Mouse (Mus musculus) hindbrain, embryonic 14.5 days (tissue): ENCODE measurements around the gene Gm6710. TPM values are rescaled to one million over a fixed set of nuclear protein-coding genes. Genes with fewer than 3 reads are reported as not detected.
"Not testable (repeated sequence)": the region's sequence is repeated elsewhere in the genome, so short reads cannot be mapped to it uniquely, and the experiment has no call there.

Experiments used
- ATAC-seq: fragments of 200-750 bp; cut with Nextera tagmentation; 2 replicates; pipeline ENCODE4 v1.8.0; 2017; ENCODE audit warnings: moderate number of reproducible peaks, mild to moderate bottlenecking, moderate TSS enrichment, moderate library complexity; ENCODE audit not compliant: low FRiP score
- DNase-seq: peaks from one replicate; pipeline ENCODE4 v3.0.0-alpha.2; 2015; ENCODE audit warnings: low spot score
- H3K27ac ChIP-seq: fragments of 300-500 bp; sonication (generic); 2 replicates; pipeline ENCODE4 v1.5.1; 2014; ENCODE audit warnings: mild to moderate bottlenecking, moderate library complexity
- H3K27me3 ChIP-seq: fragments of 300-500 bp; sonication (generic); 2 replicates; pipeline ENCODE4 v1.6.1; 2014; ENCODE audit warnings: mild to moderate bottlenecking, low read length, mixed read lengths; ENCODE audit not compliant: control insufficient read depth, insufficient read depth
- H3K36me3 ChIP-seq: fragments of 300-500 bp; sonication (generic); replicated peaks from 2 replicates; pipeline ENCODE4 v1.6.1; 2014; ENCODE audit not compliant: control insufficient read depth, insufficient read depth
- H3K4me1 ChIP-seq: fragments of 300-500 bp; sonication (generic); replicated peaks from 2 replicates; pipeline ENCODE4 v1.6.1; 2014; ENCODE audit warnings: antibody characterized with exemption, low read length, mixed read lengths; ENCODE audit not compliant: control insufficient read depth, insufficient read depth
- H3K4me2 ChIP-seq: fragments of 300-500 bp; sonication (generic); replicated peaks from 2 replicates; pipeline ENCODE4 v1.6.1; 2014; ENCODE audit warnings: mild to moderate bottlenecking, moderate library complexity
- H3K4me3 ChIP-seq: fragments of 300-500 bp; sonication (generic); replicated peaks from 2 replicates; pipeline ENCODE4 v1.5.1; 2014; ENCODE audit warnings: mild to moderate bottlenecking, low read length
- H3K9ac ChIP-seq: fragments of 300-500 bp; sonication (generic); 2 replicates; pipeline ENCODE4 v1.6.1; 2014
- H3K9me3 ChIP-seq: fragments of 300-500 bp; sonication (generic); 2 replicates; pipeline ENCODE4 v1.6.1; 2016; ENCODE audit warnings: low read length; ENCODE audit not compliant: control insufficient read depth
- WGBS: fragments of 180-500 bp; shearing (Covaris S2); extraction: QIAGEN DNeasy Blood & Tissue Kit; methylation state at CpG from one replicate; pipeline ENCODE4 v1.1.7; 2014; 5-methylcytosine and 5-hydroxymethylcytosine counted together
- polyA plus RNA-seq: library from polyadenylated mRNA; unstranded; fragments of >200 nt; fragmentation: Nextera tagmentation; extraction: Ambion mirVana; gene quantifications from 2 replicates; pipeline ENCODE4 v1.2.1, GENCODE M21; 2014

The Gm6710 gene
- polyA plus RNA-seq, result 30.1 and 32.3 TPM in 2 replicates

- no CpG with 5 or more reads among the region's 7 CpGs for WGBS
- not testable (repeated sequence) for H3K9me3 ChIP-seq, H3K4me1 ChIP-seq, H3K27me3 ChIP-seq, ATAC-seq, H3K4me3 ChIP-seq, H3K36me3 ChIP-seq, H3K9ac ChIP-seq, DNase-seq, H3K4me2 ChIP-seq, H3K27ac ChIP-seq
These were observed at the start of gene Gm6710 for GRCm38 (mm10) chr2:175869024-175869423. Gene Gm6710 (plus strand): TSS chr2:175869219.

Other genes with a start within 250 kb of the Gm6710 start
- gene Gm11007, start 225.2 kb upstream of the Gm6710 start, polyA plus RNA-seq, result not detected in 2 replicates
- 4.8 and 11.9 TPM in 2 replicates for gene Zfp969, start 165.6 kb upstream of the Gm6710 start, polyA plus RNA-seq
- not detected in 2 replicates for gene Gm2007, start 127.7 kb upstream of the Gm6710 start, polyA plus RNA-seq
- gene Gm14288, start 68.1 kb upstream of the Gm6710 start, polyA plus RNA-seq, result 3.5 and 7.0 TPM in 2 replicates
- gene Zfp966, start 61.9 kb downstream of the Gm6710 start, polyA plus RNA-seq, result 2.3 and 3.2 TPM in 2 replicates
- gene Gm2026, start 96.1 kb downstream of the Gm6710 start, polyA plus RNA-seq, result 26.1 and 30.0 TPM in 2 replicates